Mouse (Mus musculus) frontal cortex, adult 2 months (tissue): ENCODE results near the gene Pcgf2. TPM values are rescaled to one million over a fixed set of nuclear protein-coding genes. Genes with fewer than 3 reads are reported as not detected.
A peak's percentile ranks its signal among the peaks of the same experiment; 100 is the strongest.
"Not testable (repeated sequence)": the region's sequence is repeated elsewhere in the genome, so short reads cannot be mapped to it uniquely, and the experiment has no call there.

Experiments
- DNase-seq, 2 experiments: peaks; one replicate each; pipeline ENCODE4 v3.0.0; 2022; ENCODE audit warnings: low spot score in 1 of 2; ENCODE audit errors: extremely low spot score in 1 of 2
- polyA plus RNA-seq: library from polyadenylated mRNA; depleted of rRNA; stranded (reverse); fragments of >200 nt; gene quantifications from 2 replicates; pipeline ENCODE4 v1.2.3, GENCODE M21; 2012

The Pcgf2 gene
- polyA plus RNA-seq, 1 experiment, result 83.8 TPM

- no peak for DNase-seq
Observed at GRCm38 (mm10) chr11:97718281-97718860, 18.1 kb upstream of the Pcgf2 start.

GRCm38 (mm10) chr11:97717369-97718280 lies 17.3 kb upstream of the Pcgf2 start:
- DNase-seq, result no peak

GRCm38 (mm10) chr11:97716021-97716420 lies 15.7 kb upstream of the Pcgf2 start:
- DNase-seq, result no peak

- DNase-seq, result peak in 1 of 2 experiments; percentile 43
Observed at GRCm38 (mm10) chr11:97714784-97715760, 14.8 kb upstream of the Pcgf2 start.

- no peak for DNase-seq
Observed at GRCm38 (mm10) chr11:97714356-97714755, 14.1 kb upstream of the Pcgf2 start.

- peak in 1 of 2 experiments; percentile 19 for DNase-seq
Observed at GRCm38 (mm10) chr11:97713896-97714295, 13.6 kb upstream of the Pcgf2 start.

GRCm38 (mm10) chr11:97712286-97712685 lies 12.0 kb upstream of the Pcgf2 start:
- DNase-seq, result no peak

- DNase-seq, result no peak
Observed at GRCm38 (mm10) chr11:97711200-97711900, 11.1 kb upstream of the Pcgf2 start.

GRCm38 (mm10) chr11:97710067-97710466 lies 9.8 kb upstream of the Pcgf2 start:
- not testable (repeated sequence) for DNase-seq

- peak; percentile 100 for DNase-seq
Observed at GRCm38 (mm10) chr11:97703039-97703826, 2.9 kb upstream of the Pcgf2 start, which contains the start of gene Psmb3. Gene Psmb3, plus strand, starts transcription at chr11:97703399.

GRCm38 (mm10) chr11:97702393-97702745 lies 2.1 kb upstream of the Pcgf2 start:
- DNase-seq, result peak; percentile 78 to 96

GRCm38 (mm10) chr11:97701581-97702392 lies 1.5 kb upstream of the Pcgf2 start:
- DNase-seq, result peak in 1 of 2 experiments; percentile 34

- no peak for DNase-seq
Observed at GRCm38 (mm10) chr11:97700746-97701580, 666 bp upstream of the Pcgf2 start.

GRCm38 (mm10) chr11:97699626-97700002 lies 683 bp downstream of the Pcgf2 start:
- DNase-seq, result peak; percentile 80 to 90

- peak in 1 of 2 experiments; percentile 51 for DNase-seq
Observed at GRCm38 (mm10) chr11:97698741-97699611, 1.3 kb downstream of the Pcgf2 start.

- DNase-seq, result no peak
Observed at GRCm38 (mm10) chr11:97697891-97698529, 2.3 kb downstream of the Pcgf2 start.
